Mouse (Mus musculus) CH12.LX (cell line): ENCODE measurements around the gene Marc2. TPM values are rescaled to one million over a fixed set of nuclear protein-coding genes. Genes with fewer than 3 reads are reported as not detected.

Experiments used
- DNase-seq: peaks from one replicate; pipeline ENCODE4 v3.0.0-alpha.2; 2013; ENCODE audit errors: extremely low read depth
- H3K27ac ChIP-seq: 2 replicates; pipeline ENCODE4 v1.5.1; 2012; ENCODE audit warnings: low read depth, mild to moderate bottlenecking, control low read depth, moderate library complexity; ENCODE audit not compliant: insufficient read depth
- H3K27me3 ChIP-seq: replicated peaks from 2 replicates; pipeline ENCODE3; 2012; ENCODE audit warnings: inconsistent platforms
- H3K36me3 ChIP-seq, 2 experiments: replicated peaks in 1 of 2; 2 replicates each; pipeline versions ENCODE3 to v1.6.1; 2012; ENCODE audit warnings: inconsistent platforms in 1 of 2, low read length in 1 of 2, mild to moderate bottlenecking in 1 of 2, mixed read lengths in 1 of 2, moderate library complexity in 1 of 2; ENCODE audit not compliant: control insufficient read depth in 1 of 2, insufficient read depth in 1 of 2
- H3K4me1 ChIP-seq, 2 experiments: 2 replicates each; pipeline ENCODE4 v1.6.1; 2012; ENCODE audit warnings: inconsistent platforms in 1 of 2, moderate library complexity in 1 of 2; ENCODE audit not compliant: insufficient read depth in 2 of 2, control insufficient read depth in 1 of 2
- H3K4me2 ChIP-seq: 2 replicates; pipeline ENCODE4 v1.6.1; 2012; ENCODE audit warnings: low read depth, mild to moderate bottlenecking, control low read depth; ENCODE audit not compliant: poor library complexity, insufficient read depth, severe bottlenecking
- H3K4me3 ChIP-seq, 3 experiments: fragments of 150-350 bp in 1 of 3; sonication (generic) in 1 of 3; replicated peaks in 1 of 3; 2 replicates each; pipeline versions ENCODE3 to v1.5.1; 2011 to 2012; ENCODE audit warnings: low read depth in 2 of 3, low read length in 2 of 3, mild to moderate bottlenecking in 2 of 3, moderate library complexity in 2 of 3, control low read depth in 1 of 3, improper control_type of control experiment in 1 of 3, inconsistent platforms in 1 of 3, mixed read lengths in 1 of 3; ENCODE audit not compliant: poor library complexity in 1 of 3
- H3K79me2 ChIP-seq: replicated peaks from 2 replicates; pipeline ENCODE4 v1.6.1; 2012; ENCODE audit warnings: mild to moderate bottlenecking, moderate library complexity; ENCODE audit not compliant: control insufficient read depth, poor library complexity, insufficient read depth, severe bottlenecking; ENCODE audit errors: extremely low read depth
- H3K9ac ChIP-seq: 2 replicates; pipeline ENCODE4 v1.6.1; 2012; ENCODE audit warnings: low read depth, mild to moderate bottlenecking, control low read depth, moderate library complexity; ENCODE audit not compliant: insufficient read depth
- H3K9me3 ChIP-seq: replicated peaks from 2 replicates; pipeline ENCODE3; 2012; ENCODE audit warnings: low read length, inconsistent platforms, mixed read lengths
- BHLHE40 ChIP-seq: IDR thresholded peaks from 2 replicates; pipeline ENCODE4 v1.6.1; 2011; ENCODE audit warnings: mild to moderate bottlenecking, low read depth, low read length, improper control_type of control experiment
- CHD2 ChIP-seq: IDR thresholded peaks from 2 replicates; pipeline ENCODE4 v1.6.1; 2011; ENCODE audit warnings: low read length, improper control_type of control experiment
- CTCF ChIP-seq, 2 experiments: IDR thresholded peaks in 1 of 2; conservative IDR thresholded peaks in 1 of 2; 2 replicates each; pipeline ENCODE4 v1.5.1; 2011 to 2012; ENCODE audit warnings: low read depth in 2 of 2, low read length in 2 of 2, improper control_type of control experiment in 1 of 2, inconsistent platforms in 1 of 2, mild to moderate bottlenecking in 1 of 2, moderate library complexity in 1 of 2
- E2F4 ChIP-seq: IDR thresholded peaks from 2 replicates; pipeline ENCODE4 v1.6.1; 2011; ENCODE audit warnings: low read depth, low read length, improper control_type of control experiment; ENCODE audit not compliant: insufficient replicate concordance
- EP300 ChIP-seq: IDR thresholded peaks from 2 replicates; pipeline ENCODE4 v1.6.1; 2011; ENCODE audit warnings: low read length, improper control_type of control experiment
- ETS1 ChIP-seq: conservative IDR thresholded peaks from 2 replicates; pipeline ENCODE4 v1.6.1; 2012; ENCODE audit warnings: low read depth, mild to moderate bottlenecking, inconsistent platforms, low read length, improper control_type of control experiment, moderate library complexity
- JUN ChIP-seq: IDR thresholded peaks from 2 replicates; pipeline ENCODE4 v1.6.1; 2011; ENCODE audit warnings: low read depth, mild to moderate bottlenecking, low read length, improper control_type of control experiment, moderate library complexity; ENCODE audit not compliant: insufficient read depth
- JUND ChIP-seq: conservative IDR thresholded peaks from 2 replicates; pipeline ENCODE4 v1.6.1; 2011; ENCODE audit warnings: low read depth, low read length, improper control_type of control experiment
- KAT2A ChIP-seq: IDR thresholded peaks from 2 replicates; pipeline ENCODE4 v1.6.1; 2012; ENCODE audit warnings: low read length, improper control_type of control experiment, inconsistent platforms; ENCODE audit not compliant: insufficient replicate concordance
- MAX ChIP-seq: IDR thresholded peaks from 2 replicates; pipeline ENCODE4 v1.6.1; 2011; ENCODE audit warnings: low read length, improper control_type of control experiment
- MXI1 ChIP-seq: IDR thresholded peaks from 2 replicates; pipeline ENCODE4 v1.6.1; 2011; ENCODE audit warnings: mild to moderate bottlenecking, low read depth, low read length, improper control_type of control experiment
- MYC ChIP-seq: IDR thresholded peaks from 2 replicates; pipeline ENCODE4 v1.6.1; 2011; ENCODE audit warnings: low read depth, mild to moderate bottlenecking, improper control_type of control experiment, low read length
- RAD21 ChIP-seq: IDR thresholded peaks from 2 replicates; pipeline ENCODE4 v1.6.1; 2011; ENCODE audit warnings: low read depth, mild to moderate bottlenecking, low read length, improper control_type of control experiment, moderate library complexity
- SMC3 ChIP-seq: IDR thresholded peaks from 2 replicates; pipeline ENCODE4 v1.6.1; 2011; ENCODE audit warnings: low read depth, low read length, improper control_type of control experiment
- TCF12 ChIP-seq: IDR thresholded peaks from 2 replicates; pipeline ENCODE4 v1.6.1; 2014; ENCODE audit warnings: low read depth, mild to moderate bottlenecking, inconsistent platforms, low read length, improper control_type of control experiment
- UBTF ChIP-seq: IDR thresholded peaks from 2 replicates; pipeline ENCODE4 v1.6.1; 2012; ENCODE audit warnings: low read depth, mild to moderate bottlenecking, inconsistent platforms, low read length, improper control_type of control experiment, moderate library complexity
- USF1 ChIP-seq: IDR thresholded peaks from 2 replicates; pipeline ENCODE4 v1.6.1; 2014; ENCODE audit warnings: low read depth, mild to moderate bottlenecking, inconsistent platforms, low read length, improper control_type of control experiment
- USF2 ChIP-seq: conservative IDR thresholded peaks from 2 replicates; pipeline ENCODE4 v1.6.1; 2011; ENCODE audit warnings: low read depth, low read length, improper control_type of control experiment
- ZMIZ1 ChIP-seq: IDR thresholded peaks from 2 replicates; pipeline ENCODE4 v1.6.1; 2012; ENCODE audit warnings: low read depth, mild to moderate bottlenecking, inconsistent platforms, low read length, improper control_type of control experiment
- dilution Hi-C: fragments of 300-500 bp; cut with MboI; formaldehyde crosslinking; loops from 2 replicates; pipeline ENCODE4 v1.14.3; 2020; ENCODE audit warnings: low sequenced_read_pairs; ENCODE audit not compliant: extremely low pct_unique_long_range_greater_than_20kb, extremely low pct_ligation_motif_present
- in situ Hi-C: fragments of 300-500 bp; cut with MboI; formaldehyde crosslinking; loops from 3 replicates; pipeline ENCODE4 v1.14.3; 2019; ENCODE audit warnings: low sequenced_read_pairs, low pct_ligation_motif_present, low pct_unique_long_range_greater_than_20kb, mixed read lengths
- polyA plus RNA-seq: library from polyadenylated mRNA; unstranded; fragments of >175 nt; gene quantifications from 2 replicates; pipeline ENCODE4 v1.2.1, GENCODE M21; 2012; ENCODE audit warnings: low read depth; ENCODE audit not compliant: insufficient read length
- total RNA-seq, 2 experiments: library from RNA; depleted of rRNA; stranded (reverse); fragments of 300-350 nt in 1 of 2; fragments of >200 nt in 1 of 2; gene quantifications; 2 replicates each; pipeline ENCODE4 v1.2.3; 2012 to 2014

The Marc2 gene
- total and polyA plus RNA-seq, 3 experiments = 55.0 to 129 (median 63.5) TPM

DNA sequence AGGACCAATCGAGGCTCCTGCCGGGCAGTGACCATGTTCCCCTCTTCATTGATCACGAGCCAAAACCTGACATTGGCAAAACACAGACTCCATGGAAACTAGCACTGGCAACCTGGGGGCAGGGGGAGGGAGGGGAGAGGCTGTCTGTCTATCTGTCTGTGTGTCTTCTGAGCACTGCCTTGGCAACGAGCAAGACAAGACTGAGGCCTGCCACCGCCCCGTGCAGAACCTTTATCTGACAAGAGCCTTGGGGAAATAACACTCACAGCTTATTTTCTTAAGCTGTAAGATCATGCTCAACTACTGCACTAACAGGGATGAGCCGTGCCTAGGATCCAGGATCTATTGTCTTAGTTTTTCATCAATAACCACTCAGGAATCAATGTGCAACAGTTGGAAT, 39.1 kb downstream of the Marc2 start:
- Histone ChIP-seq H3K9ac (no peak overlapping the region), H3K4me1 (peaks cover 0 to 6% of the 10 kb centered on the region in 2 experiments; a peak in 2 of 4 replicates), H3K4me3 (no peak overlapping the region), H3K79me2 (no peaks in the 10 kb centered on the region), H3K9me3 (no peaks in the 10 kb centered on the region), H3K27me3 (no peaks in the 10 kb centered on the region), H3K4me2 (no peak overlapping the region), H3K27ac (no peak overlapping the region), H3K36me3 (peaks cover 0 to 5% of the 10 kb centered on the region in 2 experiments)
- dilution Hi-C loops = no loop called here
- no peak for DNase-seq
- in situ Hi-C loops = no loop called here
- TF ChIP-seq MXI1 (no peak), E2F4 (no peak), CHD2 (no peak), TCF12 (no peak), UBTF (no peak), SMC3 (no peak), EP300 (no peak)

DNA sequence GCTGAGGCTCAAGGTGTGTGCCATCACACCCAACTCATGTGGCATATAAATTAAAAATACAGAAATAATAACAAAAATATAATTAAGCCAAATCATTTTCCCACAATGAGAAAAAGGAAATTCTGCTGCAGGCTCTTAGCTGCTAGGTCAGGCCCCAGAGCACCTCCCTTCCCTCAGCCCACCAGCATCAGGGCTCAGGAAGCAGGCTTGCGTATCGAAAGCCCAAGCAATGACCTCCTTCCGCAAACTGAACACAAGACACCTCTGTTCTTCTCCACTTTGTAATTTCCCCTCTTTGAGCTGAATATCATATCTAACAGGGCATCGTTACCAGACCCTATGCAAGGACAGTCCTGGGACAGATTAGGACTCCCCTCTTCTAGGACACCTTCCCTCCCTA, 40.5 kb downstream of the Marc2 start:
- TF ChIP-seq JUN = no peak
- TF ChIP-seq E2F4 = no peak
- no peak for TF ChIP-seq MYC
- no peak for TF ChIP-seq CTCF (conservative IDR thresholded peaks at IDR 0.05 in 1 of 2, IDR thresholded peaks at IDR 0.05 in 1 of 2; ENCODE audit: low read depth in 2 of 2, low read length in 2 of 2)
- TF ChIP-seq BHLHE40 = no peak
- no peak for TF ChIP-seq UBTF
- TF ChIP-seq RAD21 = no peak
- TF ChIP-seq USF2 = no peak
- no peak for TF ChIP-seq ZMIZ1
- no peak for TF ChIP-seq KAT2A
- no peak for TF ChIP-seq JUND
- TF ChIP-seq MAX = no peak
- no peak for TF ChIP-seq ETS1
- no peak for TF ChIP-seq USF1
- H3K4me2 ChIP-seq = no peak overlapping the region
- no peak overlapping the region for H3K27ac ChIP-seq
- no peaks in the 10 kb centered on the region for H3K79me2 ChIP-seq
- H3K9ac ChIP-seq = no peak overlapping the region
- dilution Hi-C loops (no loop called here), in situ Hi-C loops (no loop called here)
- H3K36me3 ChIP-seq = peaks cover 0 to 2% of the 10 kb centered on the region in 2 experiments
- H3K4me1 ChIP-seq = peaks cover 0 to 6% of the 10 kb centered on the region in 2 experiments; a peak in 2 of 4 replicates
- peaks cover 5% of the 10 kb centered on the region for H3K9me3 ChIP-seq
- no peak overlapping the region for H3K4me3 ChIP-seq
- no peaks in the 10 kb centered on the region for H3K27me3 ChIP-seq
- no peak for DNase-seq
